Mouse (Mus musculus) ZHBTc4 (cell line): ENCODE results near the gene Vamp4.
"Not testable (repeated sequence)": the region's sequence is repeated elsewhere in the genome, so short reads cannot be mapped to it uniquely, and the experiment has no call there.

Experiments
- DNase-seq: peaks from one replicate; pipeline ENCODE4 v3.0.0-alpha.2; 2011; ENCODE audit warnings: low read depth, low spot score

The Vamp4 gene

DNA sequence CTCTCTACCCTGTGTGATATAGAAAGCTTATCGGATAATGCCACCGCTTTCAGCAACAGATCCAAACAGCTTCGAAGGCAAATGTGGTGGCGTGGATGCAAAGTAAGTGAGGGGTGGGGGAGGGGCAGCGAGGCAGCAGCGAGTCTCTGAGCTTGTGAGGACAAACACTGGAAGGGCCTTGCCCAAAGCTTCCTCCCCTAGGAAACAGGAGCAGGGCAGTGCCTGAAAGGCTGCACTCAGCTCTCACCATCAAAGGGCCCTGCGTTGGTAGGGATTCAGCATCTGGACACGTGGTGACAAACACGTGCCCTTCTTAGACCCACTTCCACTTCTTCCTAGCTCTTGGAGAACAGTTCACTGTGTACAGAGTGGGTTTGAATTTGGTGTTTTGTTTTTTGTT lies 19.1 kb downstream of the Vamp4 start:
- DNase-seq, result peak; percentile 78

- no peak for DNase-seq
Observed at GRCm38 (mm10) chr1:162590415-162590997, 20.2 kb downstream of the Vamp4 start.

DNA sequence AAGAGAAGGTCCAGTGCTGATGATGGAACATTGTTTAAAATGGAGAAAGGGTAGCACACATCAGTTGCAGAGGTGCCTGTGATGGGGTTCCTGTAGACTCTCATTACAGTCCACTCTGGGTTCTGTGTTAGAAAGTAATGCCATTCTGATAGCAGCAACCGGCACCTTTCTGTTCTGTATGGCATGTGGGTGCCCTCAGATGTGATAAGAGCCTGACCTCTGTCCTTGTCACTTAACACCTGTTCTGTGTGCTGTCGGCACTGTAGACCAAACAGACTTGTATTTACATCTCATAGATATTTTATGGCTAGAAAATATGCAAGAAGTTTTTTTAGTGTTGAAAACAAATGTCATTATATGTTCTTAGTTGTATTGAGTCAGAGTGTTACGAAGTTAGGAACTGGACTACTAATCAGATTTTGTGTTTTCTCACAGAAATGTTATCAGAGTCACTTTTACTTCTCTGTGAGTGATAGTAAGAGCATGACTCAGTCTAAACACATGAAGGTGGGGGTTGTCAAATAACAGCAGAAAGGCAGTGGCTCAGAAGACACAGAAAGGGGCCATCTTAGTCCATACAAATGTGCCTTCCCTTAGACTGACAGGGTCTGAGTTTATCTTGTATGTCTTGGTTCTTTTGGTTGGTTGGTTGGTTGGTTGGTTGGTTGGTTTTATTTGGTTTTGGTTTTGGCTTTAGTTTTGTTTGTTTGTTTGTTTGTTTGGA lies 27.2 kb downstream of the Vamp4 start:
- no peak for DNase-seq

- no peak for DNase-seq
Observed at GRCm38 (mm10) chr1:162599617-162600016, 29.3 kb downstream of the Vamp4 start.

- no peak for DNase-seq
Observed at GRCm38 (mm10) chr1:162601288-162601687, 31.0 kb downstream of the Vamp4 start.

GRCm38 (mm10) chr1:162608127-162608526 lies 37.8 kb downstream of the Vamp4 start:
- DNase-seq, result no peak

- DNase-seq, result peak; percentile 47
Observed at GRCm38 (mm10) chr1:162609633-162610250, 39.4 kb downstream of the Vamp4 start.

GRCm38 (mm10) chr1:162611191-162611590 lies 40.9 kb downstream of the Vamp4 start:
- no peak for DNase-seq

DNA sequence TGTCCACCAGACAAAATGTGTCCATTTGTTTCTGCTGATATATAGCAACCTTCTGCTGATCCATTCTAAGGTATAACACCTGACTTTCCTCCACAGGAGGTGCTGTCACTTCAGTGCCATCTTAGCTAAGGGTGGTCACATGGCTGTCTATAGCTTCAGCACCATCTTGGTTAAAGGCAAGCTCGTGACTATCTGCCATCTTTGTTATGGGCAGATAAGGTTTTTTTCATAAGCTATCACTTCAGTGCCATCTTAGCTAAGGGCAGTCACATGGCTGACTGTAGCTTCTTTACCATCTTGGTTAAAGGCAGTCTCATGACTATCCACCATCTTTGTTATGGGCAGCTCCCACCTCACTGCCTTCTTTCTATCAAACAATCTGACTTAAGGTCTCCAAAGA lies 45.2 kb downstream of the Vamp4 start:
- peak; percentile 44 for DNase-seq

DNA sequence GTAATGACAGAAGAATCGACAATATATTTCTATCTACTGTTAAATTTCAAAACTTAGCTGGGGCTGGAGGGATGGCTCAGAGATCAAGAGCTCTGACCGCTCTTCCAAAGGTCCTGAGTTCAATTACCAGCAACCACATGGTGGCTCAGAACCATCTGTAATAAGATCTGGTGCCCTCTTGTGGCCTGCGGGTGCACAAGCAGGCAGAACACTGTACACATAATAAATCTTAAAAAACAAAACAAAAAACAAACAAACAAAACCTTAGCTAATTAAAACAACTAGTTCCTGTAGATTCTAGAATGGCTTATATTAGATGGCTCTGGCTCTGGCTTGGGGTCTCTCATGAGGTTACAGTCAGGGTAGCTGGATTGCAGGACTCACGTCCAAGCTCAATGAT lies 50.2 kb downstream of the Vamp4 start:
- peak; percentile 60 for DNase-seq

DNA sequence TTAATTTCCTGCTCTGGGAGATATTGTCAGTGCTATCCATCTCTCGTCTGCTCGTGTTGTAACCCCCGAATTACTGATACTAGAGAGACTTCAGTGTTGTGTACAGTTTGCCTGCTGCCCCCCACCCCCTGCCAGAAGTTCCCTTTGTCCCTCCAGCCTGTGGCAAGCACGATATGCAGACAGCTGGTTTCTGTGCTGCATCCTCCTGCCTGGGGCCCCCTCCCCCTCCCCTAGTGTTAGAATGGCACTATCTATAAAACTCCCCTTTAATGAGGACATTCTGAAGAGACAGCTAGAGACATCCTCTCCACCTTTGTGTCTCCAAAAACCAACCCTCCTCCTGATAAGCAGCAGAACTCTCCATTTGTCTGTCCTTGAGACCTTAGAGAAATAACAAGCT lies 53.6 kb downstream of the Vamp4 start:
- no peak for DNase-seq

GRCm38 (mm10) chr1:162625229-162625628 lies 54.9 kb downstream of the Vamp4 start:
- DNase-seq, result no peak

GRCm38 (mm10) chr1:162627821-162628220 lies 57.5 kb downstream of the Vamp4 start:
- not testable (repeated sequence) for DNase-seq

- DNase-seq, result not testable (repeated sequence)
Observed at GRCm38 (mm10) chr1:162628326-162628725, 58.0 kb downstream of the Vamp4 start.

- not testable (repeated sequence) for DNase-seq
Observed at GRCm38 (mm10) chr1:162635291-162635931, 65.1 kb downstream of the Vamp4 start.

DNA sequence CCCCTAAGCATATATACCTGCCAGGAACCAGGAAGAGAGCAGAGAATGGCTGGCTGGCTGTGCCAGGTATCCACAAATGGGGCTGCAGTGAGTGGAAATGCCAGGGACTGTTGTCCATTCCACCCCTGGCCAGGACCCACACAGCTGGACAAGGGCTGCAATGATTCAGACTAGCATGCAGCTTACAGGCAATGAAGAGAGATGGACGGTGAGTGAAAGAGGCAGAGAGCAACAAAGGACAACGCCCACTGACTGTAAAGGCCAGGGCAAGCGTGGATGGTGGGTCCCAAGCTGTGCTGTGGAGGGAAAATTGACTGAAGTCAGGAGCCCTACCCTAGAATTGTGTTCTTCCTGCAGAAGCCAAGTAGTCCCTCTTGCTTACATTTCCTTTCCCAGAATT lies 66.2 kb downstream of the Vamp4 start:
- DNase-seq, result no peak

DNA sequence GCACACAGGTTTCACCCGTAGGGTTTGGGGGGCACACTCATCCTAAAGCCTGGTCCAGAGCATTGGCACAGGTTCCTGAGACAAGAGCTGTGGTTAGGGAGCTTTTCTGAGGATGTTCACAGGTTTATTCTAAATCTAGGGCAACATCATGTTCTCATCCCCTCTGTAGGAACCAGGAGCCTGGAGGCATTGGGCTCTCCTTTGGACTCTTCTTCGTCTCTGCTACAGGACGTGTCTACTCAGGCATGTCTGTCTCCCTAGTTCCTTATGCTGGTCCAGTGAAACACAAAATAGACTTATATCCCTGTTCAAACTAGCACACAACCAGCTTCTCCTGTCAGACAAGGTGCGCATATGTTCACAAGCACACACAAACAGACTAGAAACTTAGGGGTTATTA lies 68.2 kb downstream of the Vamp4 start:
- DNase-seq, result no peak

DNA sequence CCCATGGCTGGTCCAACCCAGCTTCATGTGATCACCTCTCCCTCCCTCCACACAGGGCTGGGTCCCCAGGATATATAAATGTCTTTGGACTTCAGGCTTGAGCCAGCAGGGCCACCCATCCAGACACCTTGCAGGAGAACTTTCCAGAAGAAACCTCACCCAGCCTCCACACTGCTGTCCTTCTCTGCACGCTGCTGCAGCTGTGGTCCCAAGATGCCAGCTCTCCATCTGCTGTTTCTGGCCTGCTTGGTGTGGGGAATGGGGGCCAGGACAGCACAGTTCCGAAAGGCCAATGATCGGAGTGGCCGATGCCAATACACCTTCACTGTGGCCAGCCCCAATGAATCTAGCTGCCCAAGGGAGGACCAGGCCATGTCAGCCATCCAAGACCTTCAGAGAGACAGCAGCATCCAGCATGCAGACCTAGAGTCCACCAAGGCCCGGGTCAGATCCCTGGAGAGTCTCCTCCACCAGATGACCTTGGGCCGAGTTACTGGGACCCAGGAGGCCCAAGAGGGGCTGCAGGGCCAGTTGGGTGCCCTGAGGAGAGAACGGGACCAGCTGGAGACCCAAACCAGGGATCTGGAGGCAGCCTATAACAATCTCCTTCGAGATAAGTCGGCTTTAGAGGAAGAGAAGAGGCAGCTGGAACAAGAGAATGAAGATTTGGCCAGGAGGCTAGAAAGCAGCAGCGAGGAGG lies 68.9 kb downstream of the Vamp4 start, which contains the start of gene Myoc:
TSS of gene Myoc (plus strand) at position 105 of the 700 bp plus-strand sequence.
- no peak for DNase-seq

DNA sequence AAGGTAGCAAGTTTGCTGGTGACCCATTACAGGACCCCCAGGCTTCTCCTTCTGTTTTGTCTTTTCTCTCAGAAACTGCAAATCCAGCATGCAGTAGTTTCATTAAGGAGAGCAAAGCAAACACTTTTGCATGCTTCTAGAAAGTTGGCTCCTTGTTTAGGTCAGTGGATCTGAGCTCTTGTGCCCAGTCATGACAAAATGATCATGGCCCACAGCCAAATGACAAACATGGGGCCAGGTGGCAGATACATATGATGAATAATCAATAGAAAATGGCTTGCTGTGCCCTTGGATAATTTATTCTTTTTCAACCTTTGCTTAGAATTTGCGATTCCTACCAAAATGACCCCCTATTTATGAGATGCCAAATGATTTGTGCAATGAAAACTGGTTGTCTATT lies 69.5 kb downstream of the Vamp4 start:
- no peak for DNase-seq

GRCm38 (mm10) chr1:162642591-162642990 lies 72.3 kb downstream of the Vamp4 start:
- no peak for DNase-seq

GRCm38 (mm10) chr1:162643752-162644151 lies 73.4 kb downstream of the Vamp4 start:
- DNase-seq, result peak; percentile 18
